ENCODE assay signal across 11 mouse cellular contexts in the genomic region with DNA sequence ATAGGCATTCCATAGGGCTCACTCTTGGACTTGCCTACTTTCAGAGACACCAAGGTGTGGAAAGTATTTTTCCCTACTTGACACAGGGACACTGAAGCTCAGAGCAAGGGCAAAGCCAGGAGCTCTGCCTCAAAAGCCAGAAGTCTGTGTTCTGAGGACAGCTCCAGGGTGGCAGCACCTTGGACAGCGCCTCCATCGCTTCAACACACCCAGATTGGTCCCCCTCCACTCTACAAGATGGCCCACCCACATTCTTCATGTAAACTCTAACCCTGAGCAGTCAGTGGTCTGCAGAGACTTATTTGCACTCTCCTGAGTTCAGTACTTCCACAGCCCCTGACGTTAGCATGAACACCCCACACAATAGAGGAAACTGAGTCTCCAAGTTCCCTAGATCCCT. TPM values are rescaled to one million over a fixed set of nuclear protein-coding genes. Genes with fewer than 3 reads are reported as not detected.
DNase-seq lines count a peak whose midpoint lies in the region; ATAC-seq and TF ChIP-seq lines count a peak whose summit lies in the region.
"Had no signal": no experiment of that assay in that cellular context is flagged by ENCODE, and none has a peak within 500 bp of the region (broad histone marks: within the 10 kb centered on the region; RNA-seq: fewer than 3 reads in every experiment).

No protein-coding gene starts in this region.

- H3K9me3 ChIP-seq in intestine, embryonic 14.5 days (ENCODE audit: control insufficient read depth, low read length), result no peaks in the 10 kb centered on the region
- H3K9me3 ChIP-seq in intestine, embryonic 15.5 days, result no peaks in the 10 kb centered on the region
- H3K9me3 ChIP-seq in forebrain, embryonic 12.5 days, result no peaks in the 10 kb centered on the region
- H3K9me3 ChIP-seq: stomach, embryonic 15.5 days had no signal

- no peaks in the 10 kb centered on the region for H3K27me3 ChIP-seq in intestine, embryonic 14.5 days (replicated peaks; ENCODE audit: control insufficient read depth, insufficient read depth, low read length)
- H3K27me3 ChIP-seq in intestine, embryonic 15.5 days (replicated peaks), result no peaks in the 10 kb centered on the region
- H3K27me3 ChIP-seq in forebrain, embryonic 12.5 days, result no peaks in the 10 kb centered on the region; the same call in 1 of the 2 replicates
- H3K27me3 ChIP-seq: stomach, embryonic 15.5 days had no signal

- TF ChIP-seq CTCF in layer of hippocampus, adult 2 months (conservative IDR thresholded peaks at IDR 0.05), result no peak

- H3K4me1 ChIP-seq in intestine, embryonic 14.5 days (replicated peaks; ENCODE audit: control insufficient read depth, insufficient read depth, low read length), result no peaks in the 10 kb centered on the region
- H3K4me1 ChIP-seq in intestine, embryonic 15.5 days (replicated peaks), result no peaks in the 10 kb centered on the region
- H3K4me1 ChIP-seq in forebrain, embryonic 12.5 days, result no peaks in the 10 kb centered on the region
- H3K4me1 ChIP-seq: stomach, embryonic 15.5 days had no signal

- H3K27ac ChIP-seq in intestine, embryonic 14.5 days (ENCODE audit: low read depth), result no peak overlapping the region
- H3K27ac ChIP-seq in intestine, embryonic 15.5 days, result no peak overlapping the region
- no peak overlapping the region for H3K27ac ChIP-seq in layer of hippocampus, adult 2 months
- H3K27ac ChIP-seq in forebrain, embryonic 12.5 days, result no peak overlapping the region
- H3K27ac ChIP-seq: stomach, embryonic 15.5 days had no signal

- no peak overlapping the region for H3K4me2 ChIP-seq in intestine, embryonic 14.5 days (ENCODE audit: low read length)
- H3K4me2 ChIP-seq in intestine, embryonic 15.5 days (replicated peaks), result no peak overlapping the region
- H3K4me2 ChIP-seq in forebrain, embryonic 12.5 days, result no peak overlapping the region
- H3K4me2 ChIP-seq: stomach, embryonic 15.5 days had no signal

- DNase-seq in intestine, embryonic 14.5 days (ENCODE audit: low spot score), result peak; percentile 84
- DNase-seq in thymus, postnatal 0 days (ENCODE audit: low spot score), result peak; percentile 5
- DNase-seq in thymus, postnatal 14 days, result no peak
- peak; percentile 77 for DNase-seq in forelimb bud, embryonic 11.5 days (ENCODE audit: low read depth, low spot score)
- no peak for DNase-seq in layer of hippocampus, adult 2 months (ENCODE audit: low spot score in 2 of 2)
- DNase-seq: lung, postnatal 4 days had no signal

- ATAC-seq in intestine, embryonic 14.5 days (replicated peaks; ENCODE audit: low FRiP score, low TSS enrichment, low read depth), result no peak
- ATAC-seq in intestine, embryonic 15.5 days, result no peak
- no peak for ATAC-seq in forebrain, embryonic 12.5 days (ENCODE audit: low FRiP score)

- 5% methylated on average over 3 of the region's 3 CpGs for WGBS in intestine, embryonic 14.5 days
- WGBS in intestine, embryonic 15.5 days, result 13% methylated on average over 3 of the region's 3 CpGs
- 29% methylated on average over 3 of the region's 3 CpGs for WGBS in forebrain, embryonic 12.5 days

- H3K9ac ChIP-seq in intestine, embryonic 14.5 days (ENCODE audit: low read length), result no peak overlapping the region
- no peak overlapping the region for H3K9ac ChIP-seq in intestine, embryonic 15.5 days
- H3K9ac ChIP-seq in forebrain, embryonic 12.5 days, result no peak overlapping the region
- H3K9ac ChIP-seq: stomach, embryonic 15.5 days had no signal

- no peak overlapping the region for H3K4me3 ChIP-seq in intestine, embryonic 14.5 days (ENCODE audit: low read depth, low read length)
- H3K4me3 ChIP-seq in intestine, embryonic 15.5 days (replicated peaks), result no peak overlapping the region
- H3K4me3 ChIP-seq in layer of hippocampus, adult 2 months, result no peak overlapping the region
- no peak overlapping the region for H3K4me3 ChIP-seq in forebrain, embryonic 12.5 days (replicated peaks)
- H3K4me3 ChIP-seq: stomach, embryonic 15.5 days had no signal

- no peaks in the 10 kb centered on the region for H3K36me3 ChIP-seq in intestine, embryonic 14.5 days (ENCODE audit: control insufficient read depth, insufficient read depth, low read length)
- no peaks in the 10 kb centered on the region for H3K36me3 ChIP-seq in intestine, embryonic 15.5 days
- no peaks in the 10 kb centered on the region for H3K36me3 ChIP-seq in forebrain, embryonic 12.5 days (replicated peaks)
- H3K36me3 ChIP-seq: stomach, embryonic 15.5 days had no signal

RNA-seq across cellular contexts. Expression of a gene that starts 21.1 kb away (rescaled TPM):
- 86.3 and 90.8 TPM in 2 replicates for polyA plus RNA-seq in intestine, embryonic 14.5 days (2014; fragmentation: Nextera tagmentation; extraction: Ambion mirVana)
- polyA plus RNA-seq in intestine, embryonic 15.5 days (2015; fragmentation: Nextera tagmentation; extraction: Ambion mirVana), result 76.3 and 79.9 TPM in 2 replicates
- polyA plus RNA-seq in thymus, postnatal 0 days (2015; fragmentation: Nextera tagmentation; extraction: Ambion mirVana), result not detected in 2 replicates
- total RNA-seq in layer of hippocampus, adult 2 months (2021), result not detected
- not detected in 2 replicates for polyA plus RNA-seq in forebrain, embryonic 12.5 days (2016; fragmentation: Nextera tagmentation; extraction: Ambion mirVana)
- total RNA-seq: layer of hippocampus, postnatal 14 days; neutrophil, adult 5-6 weeks had no signal

Comparison
In these comparisons a context has a peak if more than half of its experiments do, and no peak if none do; other contexts are left out.
1. DNase-seq: peak in intestine, embryonic 14.5 days (single experiment), thymus, postnatal 0 days (single experiment) and forelimb bud, embryonic 11.5 days (single experiment); none in thymus, postnatal 14 days (single experiment) and layer of hippocampus, adult 2 months (0 of 2).
2. RNA of a gene that starts 21.1 kb away (polyA plus RNA-seq): 86.3 to 90.8 TPM in intestine, embryonic 14.5 days and 76.3 to 79.9 TPM in intestine, embryonic 15.5 days; not detected in thymus, postnatal 0 days and not detected in forebrain, embryonic 12.5 days; every median in the first group is over 10 times any median in the second.